Mouse (Mus musculus): ENCODE data around the gene Stk24.
"Not testable (repeated sequence)": the region's sequence is repeated elsewhere in the genome, so short reads cannot be mapped to it uniquely, and the experiment has no call there.

Gene Stk24

DNA sequence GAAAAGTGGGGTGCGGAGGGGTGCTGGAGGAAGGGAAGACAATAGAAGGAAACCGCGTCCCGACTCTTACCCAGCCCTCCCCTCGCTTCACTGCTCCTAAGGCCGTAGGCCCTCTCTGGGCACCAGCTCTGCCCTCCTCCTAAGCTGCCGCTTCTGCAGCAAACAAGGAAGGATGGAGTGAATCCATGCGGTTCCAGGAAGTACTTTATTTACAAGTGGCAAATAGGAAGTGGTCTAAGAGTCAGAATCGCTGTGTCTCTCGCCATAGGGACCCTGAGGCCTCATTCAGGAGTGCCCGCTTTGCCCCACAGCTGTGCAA is at the start of gene Stk24:
Stk24 (minus strand) TSS at position 185 of the 319 bp plus-strand sequence.
- DNase-seq (ENCODE audit: low read depth): no peak

DNA sequence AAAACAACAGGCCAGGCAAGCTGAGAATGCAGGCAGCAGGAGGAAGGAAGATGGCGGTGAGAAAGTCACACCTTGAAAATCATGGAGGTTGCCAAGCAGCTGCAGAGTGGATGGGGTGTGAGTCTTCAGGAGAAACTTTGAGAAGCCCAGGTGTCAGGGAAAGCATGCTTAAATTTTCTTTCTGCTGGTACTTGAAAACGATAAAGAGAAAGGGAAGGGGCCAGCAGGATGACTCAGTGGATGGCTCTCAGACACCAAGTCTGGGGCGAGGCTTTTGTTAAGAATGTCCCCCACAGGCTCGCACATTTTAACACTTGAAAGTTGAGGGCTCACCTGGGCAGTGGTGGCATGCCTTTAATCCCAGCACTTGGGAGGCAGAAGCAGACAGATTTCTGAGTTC is 48.3 kb upstream of the Stk24 start:
- DNase-seq (ENCODE audit: low read depth): no peak

DNA sequence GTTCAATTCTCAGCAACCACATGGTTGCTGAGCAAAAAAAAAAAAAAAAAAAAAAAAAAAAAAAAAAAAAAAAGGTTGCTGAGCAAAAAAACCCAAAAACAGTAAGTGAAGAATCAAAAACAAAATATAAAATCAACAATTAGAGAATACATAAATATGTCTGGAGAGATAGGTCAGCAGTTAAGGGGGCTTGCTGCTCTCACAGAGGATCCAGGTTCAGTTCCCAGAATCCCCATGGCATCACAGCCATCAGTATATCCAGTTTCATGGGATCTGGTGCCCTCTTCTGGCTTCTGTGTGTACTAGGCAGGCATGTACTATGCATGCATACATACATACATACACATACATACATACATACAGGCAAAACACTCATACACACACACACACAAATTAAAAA is 46.9 kb upstream of the Stk24 start:
- DNase-seq (ENCODE audit: low read depth): peak; percentile 78

DNA sequence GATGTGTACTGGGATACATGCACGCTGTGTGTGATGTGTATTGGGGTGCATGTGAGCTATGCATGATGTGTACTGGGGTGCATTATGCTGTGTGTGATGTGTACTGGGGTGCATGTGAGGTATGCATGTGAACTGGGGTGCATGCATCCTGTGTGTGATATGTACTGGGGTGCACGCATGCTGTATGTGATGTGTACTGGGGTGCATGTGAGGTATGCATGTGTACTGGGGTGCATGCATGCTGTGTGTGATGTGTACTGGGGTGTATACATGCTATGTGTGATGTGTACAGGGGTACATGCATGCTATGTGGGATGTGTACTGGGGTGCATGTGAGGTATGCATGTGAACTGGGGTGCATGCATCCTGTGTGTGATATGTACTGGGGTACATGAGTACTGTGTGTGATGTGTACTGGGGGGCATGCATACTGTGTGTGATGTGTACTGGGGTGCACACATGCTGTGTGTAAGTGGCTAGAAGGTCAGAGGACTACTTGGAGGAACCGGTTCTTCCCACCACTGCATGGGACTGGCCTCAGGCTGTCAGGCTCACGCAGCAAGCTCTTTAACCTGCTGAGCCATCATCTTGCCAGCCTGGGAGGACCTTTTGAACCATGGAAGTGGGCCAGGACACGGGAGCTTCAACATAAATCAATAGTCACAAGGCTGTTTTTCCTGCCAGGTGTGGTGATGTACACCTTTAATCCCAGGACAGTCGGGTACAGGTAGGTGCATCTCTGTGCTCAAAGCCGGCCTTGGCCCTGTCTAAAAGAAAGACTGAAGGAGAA is 45.4 kb upstream of the Stk24 start:
- DNase-seq (ENCODE audit: low read depth): no peak

DNA sequence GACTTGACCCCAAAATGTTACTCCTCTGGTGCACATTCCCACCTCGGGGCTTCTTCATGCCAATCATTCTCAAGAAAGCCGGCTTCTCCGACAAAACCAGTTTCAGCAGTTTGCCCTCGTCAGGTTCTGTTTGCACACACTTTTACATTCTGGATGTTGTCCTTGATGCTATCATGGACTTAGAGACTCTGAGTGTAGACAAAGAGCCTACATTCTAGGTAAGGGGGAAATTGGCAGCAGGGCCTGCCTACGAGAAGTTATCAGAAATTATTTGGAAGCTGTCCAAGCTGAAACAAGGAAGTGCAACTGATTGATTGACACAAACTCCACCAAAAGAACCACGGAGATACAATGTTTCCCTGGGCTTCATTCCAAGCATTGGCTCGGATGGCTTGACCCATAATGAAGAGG is 43.5 kb upstream of the Stk24 start:
- DNase-seq (ENCODE audit: low read depth): peak; percentile 40

DNA sequence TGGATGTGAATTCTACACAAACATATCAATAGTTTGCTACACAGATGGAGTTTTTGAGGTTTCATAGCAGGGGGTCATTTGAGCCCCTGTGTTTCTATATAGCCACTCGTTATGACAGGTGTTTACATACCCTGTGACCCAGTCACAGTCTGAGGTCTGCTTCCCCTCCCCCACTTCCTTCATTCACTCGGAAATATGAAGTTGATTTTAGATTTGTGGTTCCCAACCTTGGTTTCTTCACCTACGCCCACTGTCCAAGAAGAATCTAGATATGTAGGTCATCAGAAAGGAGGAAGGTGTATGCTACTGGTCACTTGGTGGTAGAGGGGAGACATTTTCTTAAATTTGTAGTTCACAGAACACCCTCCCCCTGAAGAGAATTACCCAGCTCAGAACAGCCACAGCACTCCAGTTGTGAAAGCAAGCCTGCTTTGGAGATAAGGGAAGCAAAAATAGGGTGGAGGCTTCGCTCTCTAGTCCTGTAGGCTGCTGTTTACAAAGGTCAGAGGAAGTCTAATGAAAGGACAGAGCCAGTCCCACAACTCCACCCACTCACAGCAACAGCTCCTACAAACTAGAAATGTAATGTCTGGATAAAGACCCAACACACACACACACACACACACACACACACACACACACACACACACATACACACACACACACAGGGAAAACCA is 43.0 kb upstream of the Stk24 start:
- peak; percentile 82 for DNase-seq (ENCODE audit: low read depth)

DNA sequence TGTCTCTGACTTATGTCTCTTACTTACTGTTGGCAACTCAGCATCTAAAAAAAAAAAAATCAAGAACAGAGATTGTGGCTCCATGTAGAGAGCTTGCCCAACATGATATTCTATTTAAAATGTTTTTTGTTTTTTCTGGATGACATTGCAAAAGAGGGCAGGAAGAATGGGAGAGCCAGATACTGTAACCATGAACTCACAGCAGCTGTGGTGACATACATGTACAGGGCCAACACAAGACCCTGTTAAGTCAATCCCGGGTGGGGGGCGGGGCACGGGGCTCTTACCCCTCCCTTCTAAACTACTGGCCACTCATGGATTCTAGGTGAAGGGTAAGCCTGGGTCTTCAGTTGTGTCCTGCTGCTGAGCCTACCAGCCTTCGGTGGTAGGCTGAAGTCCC is 42.2 kb upstream of the Stk24 start:
- DNase-seq (ENCODE audit: low read depth): no peak

DNA sequence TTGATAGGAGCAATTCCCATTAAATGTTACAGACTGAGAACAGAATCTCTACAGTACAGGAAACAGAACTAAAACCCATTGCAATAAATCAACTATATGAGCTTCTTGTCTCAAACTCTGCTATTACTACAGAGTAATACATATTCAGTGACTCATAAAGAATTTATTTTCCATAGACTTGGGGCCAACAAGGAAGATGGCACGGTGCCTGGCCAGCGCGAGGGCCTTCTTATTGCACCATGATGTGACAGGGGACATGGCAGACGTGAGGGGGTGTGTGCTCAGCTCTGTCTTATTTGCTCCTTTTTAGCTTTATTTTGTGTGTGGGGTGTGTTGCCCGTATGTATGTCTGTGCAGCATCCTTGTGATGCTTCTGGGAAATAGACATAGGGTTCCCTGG is 37.8 kb upstream of the Stk24 start:
- DNase-seq (ENCODE audit: low read depth): no peak

DNA sequence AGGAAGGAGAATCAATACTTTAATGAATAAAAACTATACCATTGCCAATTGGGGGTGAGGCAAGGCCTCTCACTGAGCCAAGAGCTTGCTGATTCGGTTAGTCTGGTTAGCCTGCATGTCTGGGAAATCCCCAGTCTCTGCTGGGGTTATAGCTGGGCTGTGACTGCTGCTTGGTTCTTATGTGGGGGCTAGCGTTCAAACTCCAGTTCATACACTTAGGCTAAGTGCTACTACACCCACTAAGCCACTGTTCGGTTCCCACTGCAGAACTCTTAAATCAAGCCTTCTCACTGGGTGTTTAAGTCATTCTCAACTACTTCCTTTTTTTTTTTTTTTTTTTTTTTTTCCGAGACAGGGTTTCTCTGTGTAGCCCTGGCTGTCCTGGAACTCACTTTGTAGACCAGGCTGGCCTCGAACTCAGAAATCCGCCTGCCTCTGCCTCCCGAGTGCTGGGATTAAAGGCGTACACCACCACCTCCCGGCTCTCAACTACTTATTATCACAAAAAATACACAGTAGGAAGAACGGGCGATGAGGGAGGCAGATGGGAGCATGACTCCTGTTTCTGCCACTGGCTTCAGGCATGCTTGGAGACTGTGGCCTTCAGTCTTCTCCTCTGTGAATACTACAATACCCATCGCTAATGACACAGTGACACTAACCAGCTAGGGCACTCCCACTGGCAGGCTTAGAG is 37.0 kb upstream of the Stk24 start:
- peak; percentile 61 for DNase-seq (ENCODE audit: low read depth)

DNA sequence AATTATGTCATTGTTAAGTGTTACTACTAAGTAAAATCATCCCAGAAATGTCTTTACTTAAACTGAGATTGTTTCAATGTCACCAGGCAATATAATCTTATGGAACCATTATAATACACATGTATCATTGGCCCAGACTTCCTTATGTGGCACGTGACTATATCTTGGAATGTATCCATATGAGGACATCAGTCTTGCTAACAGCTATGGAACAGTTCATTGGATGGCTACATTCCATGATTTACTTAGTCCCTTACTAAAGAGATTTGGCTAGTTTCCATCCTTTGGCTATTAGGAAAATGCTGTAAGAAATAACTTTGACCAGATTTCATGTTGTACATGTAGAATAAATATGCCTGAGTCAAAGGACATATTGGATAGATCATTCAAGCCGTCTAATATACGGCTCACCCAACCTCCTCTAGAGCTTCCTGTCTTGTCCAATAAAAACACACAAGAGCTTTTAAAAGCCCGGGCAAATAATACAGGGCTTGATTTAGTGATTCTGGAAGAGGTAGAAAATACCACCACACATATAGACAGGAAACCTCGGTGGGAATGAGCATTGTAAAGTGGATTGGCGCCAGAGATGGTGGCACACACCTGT is 34.9 kb upstream of the Stk24 start:
- DNase-seq (ENCODE audit: low read depth): no peak

DNA sequence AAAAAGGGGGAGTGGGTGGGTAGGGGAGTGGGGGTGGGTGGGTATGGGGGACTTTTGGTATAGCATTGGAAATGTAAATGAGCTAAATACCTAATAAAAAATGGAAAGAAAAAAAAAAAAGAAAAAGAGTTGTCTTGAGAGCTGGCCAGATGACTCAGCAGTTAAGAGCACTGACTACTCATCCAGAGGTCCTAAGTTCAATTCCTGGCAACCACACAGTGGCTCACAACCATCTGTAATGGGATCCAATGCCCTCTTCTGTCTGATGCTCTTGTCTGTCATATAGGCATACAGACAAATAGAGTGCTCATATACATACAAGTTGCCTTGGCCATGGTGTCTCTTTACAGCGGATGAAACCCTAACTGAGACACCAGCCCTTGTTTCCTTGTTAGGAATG is 33.9 kb upstream of the Stk24 start:
- not testable (repeated sequence) for DNase-seq (ENCODE audit: low read depth)

DNA sequence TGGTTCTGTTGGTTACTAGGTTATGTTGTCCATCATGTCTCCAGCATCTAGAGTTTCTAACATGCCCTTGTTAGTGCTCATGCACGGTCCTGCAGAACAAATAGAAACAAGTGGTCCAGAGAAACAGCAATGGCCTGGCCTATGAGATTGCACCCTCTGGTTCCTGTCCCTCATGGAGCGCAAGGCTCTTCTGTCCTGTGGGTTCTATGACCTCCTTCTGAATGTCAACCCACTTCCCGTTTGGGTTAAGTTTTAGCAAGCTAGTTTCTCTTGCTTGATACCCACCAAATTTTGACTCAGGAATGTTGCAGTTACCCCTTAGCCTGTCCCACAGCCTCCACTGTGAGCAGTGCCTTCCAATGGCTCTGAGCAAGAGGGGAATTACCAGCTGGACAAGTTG is 29.1 kb upstream of the Stk24 start:
- peak; percentile 44 for DNase-seq (ENCODE audit: low read depth)

DNA sequence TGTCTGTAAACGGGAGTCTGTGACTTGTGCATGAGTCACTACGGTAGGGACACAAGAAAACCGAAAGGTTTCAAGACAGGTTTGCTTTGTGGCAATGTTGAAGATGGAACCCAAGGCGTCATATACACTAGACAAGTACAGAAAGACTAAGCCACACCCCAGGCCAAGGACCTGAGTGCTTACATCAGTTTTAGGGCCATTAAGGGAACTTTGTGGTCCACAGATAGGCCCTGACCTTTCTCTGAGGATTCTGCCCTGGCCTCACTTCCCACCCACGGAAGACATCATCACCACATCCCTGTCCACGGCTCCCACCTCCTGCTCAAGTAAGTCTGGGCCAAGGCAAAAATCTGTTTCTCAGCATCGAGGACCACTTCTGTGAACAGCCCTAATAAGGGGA is 27.1 kb upstream of the Stk24 start:
- no peak for DNase-seq (ENCODE audit: low read depth)

DNA sequence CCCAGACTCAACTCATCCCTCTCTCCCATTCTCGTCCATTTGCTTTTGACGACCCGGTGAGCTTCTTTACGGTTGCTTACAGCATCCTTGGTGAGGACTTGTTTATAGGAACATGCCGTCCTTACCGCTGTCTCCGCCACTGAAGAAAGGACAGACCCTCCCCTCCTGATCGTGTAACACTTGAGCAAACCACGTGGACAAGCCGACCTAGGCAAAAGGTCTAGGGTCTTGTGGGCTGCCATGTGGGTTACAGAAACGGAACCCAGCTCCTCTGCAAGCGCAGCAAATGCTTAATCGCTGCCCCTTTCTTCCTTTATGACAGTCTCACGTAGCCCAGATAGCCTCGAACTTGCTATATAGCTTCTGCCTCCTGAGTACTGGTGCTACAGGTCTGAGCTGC is 25.7 kb upstream of the Stk24 start:
- DNase-seq (ENCODE audit: low read depth): peak; percentile 62

DNA sequence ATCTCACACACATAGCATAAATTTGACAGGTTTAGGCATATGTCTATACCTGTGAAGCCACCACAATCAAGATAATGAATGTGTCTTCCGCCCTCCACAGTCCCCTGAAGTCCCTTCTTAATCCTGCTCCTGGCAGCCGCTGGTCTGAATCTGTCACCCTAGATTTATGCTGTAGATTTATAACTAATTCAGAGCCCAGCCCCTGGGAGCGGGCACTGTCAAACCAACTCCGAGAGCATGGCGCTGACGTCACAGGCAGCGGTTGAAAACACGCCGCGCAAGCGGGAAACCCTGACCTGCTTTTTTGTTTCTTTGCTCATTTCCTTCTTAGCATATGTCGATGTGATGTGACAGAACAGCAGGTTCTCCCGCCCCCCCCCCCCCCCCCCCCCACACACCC is 25.3 kb upstream of the Stk24 start:
- peak; percentile 86 for DNase-seq (ENCODE audit: low read depth)

DNA sequence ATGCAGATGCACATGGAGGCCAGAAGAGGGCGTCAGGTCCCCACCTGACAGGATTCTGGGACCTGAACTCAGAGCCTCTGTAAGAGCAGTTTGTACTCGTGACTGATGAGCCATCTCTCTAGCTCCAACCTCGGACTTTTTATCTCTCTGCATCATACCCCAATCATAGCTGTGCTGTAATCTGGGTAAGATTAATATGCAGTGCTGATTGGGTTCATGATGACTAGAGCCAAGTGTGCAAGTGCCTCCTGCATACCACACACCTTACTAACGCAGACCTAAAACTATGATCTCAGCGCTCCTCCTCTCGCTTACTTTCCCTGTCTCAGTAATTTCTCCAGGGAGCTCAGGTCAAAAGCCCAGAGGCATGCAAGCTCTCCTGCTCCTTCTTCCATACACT is 19.9 kb upstream of the Stk24 start:
- DNase-seq (ENCODE audit: low read depth): no peak

DNA sequence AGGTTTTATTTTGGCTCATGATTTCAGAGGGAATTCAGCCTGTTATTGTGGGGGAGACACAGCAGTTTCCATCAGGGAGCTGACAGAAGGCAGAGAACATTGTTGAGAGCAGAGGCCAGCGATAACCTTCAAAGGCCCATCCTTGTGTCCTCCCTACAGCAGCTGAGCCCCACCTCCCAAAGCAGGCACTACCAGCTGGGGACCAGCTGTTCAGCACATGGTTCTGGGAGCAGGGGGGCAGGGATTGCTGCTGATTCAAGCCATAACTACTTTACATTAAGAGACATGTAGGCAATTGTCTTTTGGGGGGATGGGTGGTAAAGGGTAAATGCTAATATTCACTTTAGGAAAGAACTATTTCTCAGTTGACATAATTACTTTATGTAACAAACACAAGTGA is 17.7 kb upstream of the Stk24 start:
- DNase-seq (ENCODE audit: low read depth): no peak

DNA sequence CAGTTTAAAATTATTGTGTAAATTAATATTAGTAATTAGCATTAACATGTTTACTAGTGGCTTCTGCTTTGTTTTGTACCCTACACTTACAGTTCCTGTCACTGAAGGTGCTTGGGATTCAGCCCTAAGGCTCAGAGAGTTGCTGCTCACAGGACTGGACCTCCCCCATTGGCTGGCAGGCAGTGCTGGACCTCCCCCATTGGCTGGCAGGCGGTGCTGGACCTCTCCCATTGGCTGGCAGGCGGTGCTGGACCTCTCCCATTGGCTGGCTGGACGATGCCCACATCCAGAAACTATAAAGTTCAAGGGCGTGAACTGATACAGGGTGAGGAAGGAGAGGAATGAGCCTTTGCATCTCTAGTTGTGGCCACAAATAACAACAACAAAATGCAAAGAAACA is 15.3 kb upstream of the Stk24 start:
- no peak for DNase-seq (ENCODE audit: low read depth)

DNA sequence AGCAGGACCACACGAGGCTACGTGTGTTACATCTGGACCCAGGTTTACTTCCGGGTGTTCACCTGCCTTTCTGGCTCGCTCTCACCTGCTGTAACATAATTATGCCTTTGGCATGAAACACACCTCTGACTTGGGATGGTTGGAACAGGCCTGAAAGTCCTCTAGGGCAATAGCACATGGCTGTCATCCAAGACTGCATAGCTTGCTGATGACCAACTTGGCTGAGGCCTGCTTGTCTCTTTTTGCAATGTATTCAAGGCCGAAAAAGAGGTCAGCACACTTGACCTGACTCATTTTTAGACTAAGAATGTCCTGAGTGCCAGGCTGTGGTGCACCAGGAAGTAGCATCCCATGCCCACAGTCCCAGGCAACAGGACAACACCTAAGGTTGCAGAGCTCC is 12.1 kb upstream of the Stk24 start:
- no peak for DNase-seq (ENCODE audit: low read depth)

DNA sequence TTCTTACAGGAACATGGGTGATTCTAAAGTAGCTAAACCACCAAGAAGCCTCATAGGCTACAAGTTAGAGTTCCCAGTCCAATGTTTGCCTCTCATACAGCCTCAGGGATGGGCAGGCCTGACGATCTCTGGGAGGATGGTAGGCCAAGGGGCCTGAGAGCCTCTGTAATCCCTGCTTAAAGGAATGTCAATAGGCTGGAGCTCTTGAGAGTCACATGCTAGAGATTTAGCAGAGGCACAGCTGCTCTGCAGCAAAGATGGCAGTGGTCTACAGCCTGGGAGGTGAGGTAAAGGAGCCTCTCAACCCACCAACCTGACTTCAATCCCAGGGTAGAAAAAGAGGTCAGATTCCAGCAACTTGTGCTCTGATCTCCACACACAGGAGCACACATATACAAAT is 7.9 kb upstream of the Stk24 start:
- no peak for DNase-seq (ENCODE audit: low read depth)

DNA sequence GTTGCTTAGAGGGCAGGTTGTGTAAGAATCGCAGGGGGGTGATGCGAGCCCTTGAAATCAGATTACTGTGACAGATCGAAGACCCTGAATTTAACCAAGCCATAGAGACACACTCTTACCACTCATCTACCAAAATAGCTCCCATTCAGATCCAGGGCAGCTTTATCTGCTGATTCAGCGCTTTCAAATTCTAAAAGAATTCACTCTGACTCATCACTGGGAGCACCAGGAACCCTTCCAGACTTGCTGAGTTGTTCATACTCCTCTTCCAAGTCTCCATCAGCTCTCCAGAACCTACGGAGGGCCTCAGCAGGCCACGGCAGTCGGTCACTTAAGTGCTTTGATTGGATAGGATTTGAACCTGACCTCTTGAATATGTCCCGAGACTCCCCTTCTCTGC is 5.6 kb upstream of the Stk24 start:
- DNase-seq (ENCODE audit: low read depth): no peak

DNA sequence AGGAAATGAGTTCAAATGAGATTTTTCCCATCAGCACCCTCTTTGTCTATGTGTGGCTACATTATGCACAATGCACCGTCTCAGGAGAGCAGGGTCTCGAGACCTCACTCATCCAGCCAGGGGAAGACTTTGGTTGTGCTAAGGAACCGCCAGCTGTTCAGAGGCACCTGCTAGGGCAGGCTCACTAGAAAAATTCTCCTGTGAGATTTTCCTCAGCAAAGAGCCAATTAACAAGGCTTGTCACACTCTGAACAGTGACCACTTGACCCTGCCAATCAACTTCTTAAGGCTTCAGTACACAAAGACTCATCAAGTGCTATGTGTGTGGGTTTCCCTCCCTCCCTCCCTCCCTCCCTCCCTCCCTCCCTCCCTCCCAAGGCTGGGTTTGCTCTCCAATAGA is 4.0 kb upstream of the Stk24 start:
- DNase-seq (ENCODE audit: low read depth): no peak
